Mouse (Mus musculus): Measurements from ENCODE around the gene Nfkb2.

DNA sequence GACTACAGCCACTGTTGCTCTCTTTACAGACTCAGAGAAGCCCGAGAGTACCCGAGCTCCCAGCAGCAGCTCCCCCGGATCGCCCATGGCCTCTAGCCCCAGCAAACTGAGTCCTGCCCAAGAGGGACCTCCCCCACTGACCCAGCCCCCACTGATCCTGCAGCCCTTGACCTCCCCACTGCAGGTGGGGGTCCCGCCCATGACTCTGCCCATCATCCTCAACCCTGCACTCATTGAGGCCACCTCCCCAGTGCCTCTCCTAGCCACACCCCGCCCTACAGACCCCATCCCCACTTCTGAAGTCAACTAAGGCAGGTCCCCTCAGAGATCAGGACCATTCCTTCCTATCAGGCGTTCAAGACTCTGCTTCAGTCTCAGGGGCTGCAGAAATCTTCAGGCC lies 18.5 kb upstream of the Nfkb2 start:
- no peak for TF ChIP-seq POLR2A (IDR thresholded peaks at IDR 0.05; ENCODE audit: insufficient read depth, low read depth, low read length)
- TF ChIP-seq CTCF (IDR thresholded peaks at IDR 0.05; ENCODE audit: insufficient read depth, low read depth, low read length): no peak

Measured in olfactory bulb, adult 2 months (tissue).